Mouse (Mus musculus) heart, postnatal 10 days (tissue): ENCODE results near the gene Dcst2. TPM values are rescaled to one million over a fixed set of nuclear protein-coding genes. Genes with fewer than 3 reads are reported as not detected.

ENCODE experiments used
- DNase-seq, 2 experiments: peaks; one replicate each; pipeline ENCODE4 v3.0.0; 2021
- intact Hi-C: fragments of 180-260 bp; cut with DNase I; formaldehyde crosslinking; loops from one replicate; pipeline ENCODE4 v1.15.1; 2025
- total RNA-seq, 2 experiments: library from RNA; stranded (reverse); gene quantifications; 2 replicates each; pipeline ENCODE4 v1.2.3; 2021

Dcst2 gene
- under 1 TPM in 1 of 2 experiments, not detected in 1; 0.26 TPM for total RNA-seq

GRCm38 (mm10) chr3:89361675-89362074 lies at the start of gene Dcst2:
Gene Dcst2, plus strand, starts transcription at chr3:89361975.
- no peak for DNase-seq
- intact Hi-C loops: no loop called here

- intact Hi-C loops: no loop called here
- DNase-seq: no peak
These were observed 47.4 kb upstream of the Dcst2 start for GRCm38 (mm10) chr3:89314340-89314739.

- intact Hi-C loops: no loop called here
- DNase-seq: no peak
These were observed 47.0 kb upstream of the Dcst2 start for GRCm38 (mm10) chr3:89314791-89315190.

- intact Hi-C loops: no loop called here
- DNase-seq: peak; percentile 78 to 91
These were observed 46.4 kb upstream of the Dcst2 start for GRCm38 (mm10) chr3:89315195-89315929.

GRCm38 (mm10) chr3:89315930-89316831 lies 45.6 kb upstream of the Dcst2 start:
- no peak for DNase-seq
- intact Hi-C loops: loop anchor here (2.0 kb wide), 1 partner anchor 21 kb away; no protein-coding TSS in a partner anchor

- peak; percentile 90 to 93 for DNase-seq
- intact Hi-C loops: loop anchor here (1.0 to 2.0 kb wide), 3 partner anchors 20 to 168 kb away; no protein-coding TSS in a partner anchor
These were observed 44.9 kb upstream of the Dcst2 start for GRCm38 (mm10) chr3:89316833-89317232.

GRCm38 (mm10) chr3:89317246-89317645 lies 44.5 kb upstream of the Dcst2 start:
- intact Hi-C loops: loop anchor here (1.0 to 2.0 kb wide), 3 partner anchors 20 to 168 kb away; no protein-coding TSS in a partner anchor
- DNase-seq: no peak

- intact Hi-C loops: no loop called here
- DNase-seq: no peak
These were observed 43.5 kb upstream of the Dcst2 start for GRCm38 (mm10) chr3:89318316-89318715.

GRCm38 (mm10) chr3:89318971-89319590 lies 42.7 kb upstream of the Dcst2 start:
- DNase-seq: no peak
- intact Hi-C loops: no loop called here

- no peak for DNase-seq
- intact Hi-C loops: no loop called here
These were observed 42.0 kb upstream of the Dcst2 start for GRCm38 (mm10) chr3:89319591-89320350.

- DNase-seq: no peak
- intact Hi-C loops: no loop called here
These were observed 41.1 kb upstream of the Dcst2 start for GRCm38 (mm10) chr3:89320581-89321182.

- no peak for DNase-seq
- intact Hi-C loops: no loop called here
These were observed 40.3 kb upstream of the Dcst2 start for GRCm38 (mm10) chr3:89321183-89322130.

GRCm38 (mm10) chr3:89322131-89322500 lies 39.7 kb upstream of the Dcst2 start:
- DNase-seq: no peak

GRCm38 (mm10) chr3:89322514-89323165 lies 39.1 kb upstream of the Dcst2 start, which contains the start of gene Efna3:
Gene Efna3, minus strand, starts transcription at chr3:89322965.
- DNase-seq: peak; percentile 66 to 69
- intact Hi-C loops: no loop called here

More at GRCm38 (mm10) chr3:89322131-89322500, 39.7 kb upstream of the Dcst2 start:
- intact Hi-C loops: no loop called here

- intact Hi-C loops: no loop called here
- no peak for DNase-seq
These were observed 35.9 kb upstream of the Dcst2 start for GRCm38 (mm10) chr3:89325882-89326281.

- intact Hi-C loops: no loop called here
- no peak for DNase-seq
These were observed 34.4 kb upstream of the Dcst2 start for GRCm38 (mm10) chr3:89327371-89327870.

- DNase-seq: no peak
- intact Hi-C loops: no loop called here
These were observed 33.2 kb upstream of the Dcst2 start for GRCm38 (mm10) chr3:89328623-89329022.

GRCm38 (mm10) chr3:89330346-89330745 lies 31.4 kb upstream of the Dcst2 start:
- intact Hi-C loops: no loop called here
- no peak for DNase-seq
